Mouse (Mus musculus) hindbrain, embryonic 10.5 days (tissue): ENCODE results near the gene Adm2. TPM values are rescaled to one million over a fixed set of nuclear protein-coding genes. Genes with fewer than 3 reads are reported as not detected.

Experiments used
- DNase-seq: peaks from one replicate; pipeline ENCODE4 v3.0.0-alpha.2; 2017; ENCODE audit warnings: low spot score
- H3K27ac ChIP-seq: fragments of 300-500 bp; sonication (generic); 2 replicates; pipeline ENCODE4 v1.5.1; 2016; ENCODE audit warnings: mild to moderate bottlenecking, moderate library complexity
- H3K27me3 ChIP-seq: fragments of 300-500 bp; sonication (generic); 2 replicates; pipeline ENCODE4 v1.6.1; 2016; ENCODE audit warnings: mild to moderate bottlenecking; ENCODE audit not compliant: poor library complexity, insufficient read depth, severe bottlenecking
- H3K36me3 ChIP-seq: fragments of 300-500 bp; sonication (generic); 2 replicates; pipeline ENCODE4 v1.6.1; 2016; ENCODE audit warnings: mild to moderate bottlenecking, moderate library complexity
- H3K4me1 ChIP-seq: fragments of 300-500 bp; sonication (generic); replicated peaks from 2 replicates; pipeline ENCODE4 v1.6.1; 2016; ENCODE audit warnings: mild to moderate bottlenecking
- H3K4me3 ChIP-seq: fragments of 300-500 bp; sonication (generic); 2 replicates; pipeline ENCODE4 v1.5.1; 2016; ENCODE audit warnings: mild to moderate bottlenecking, moderate library complexity
- H3K9me3 ChIP-seq: fragments of 300-500 bp; sonication (generic); 2 replicates; pipeline ENCODE4 v1.6.1; 2016; ENCODE audit warnings: mild to moderate bottlenecking, moderate library complexity
- WGBS: fragments of 180-500 bp; shearing (Covaris S2); methylation state at CpG from one replicate; pipeline ENCODE4 v1.1.7; 2016; 5-methylcytosine and 5-hydroxymethylcytosine counted together
- polyA plus RNA-seq: library from polyadenylated mRNA; unstranded; fragments of >200 nt; fragmentation: Nextera tagmentation; extraction: Ambion mirVana; gene quantifications from 2 replicates; pipeline ENCODE4 v1.2.1, GENCODE M21; 2016

Adm2 gene
- polyA plus RNA-seq, 1 experiment from 2014 or later: 0.27 TPM

- Histone ChIP-seq H3K27ac (peak within 1 kb of the TSS; percentile 92), H3K4me1 (peaks cover 46% of the 10 kb centered on the region), H3K9me3 (no peaks in the 10 kb centered on the region), H3K4me3 (peak within 1 kb of the TSS; percentile 96), H3K36me3 (no peaks in the 10 kb centered on the region; the same call in 1 of the 2 replicates), H3K27me3 (no peaks in the 10 kb centered on the region)
- under 1% methylated on average over 37 of the region's 37 CpGs for WGBS
- DNase-seq: peak; percentile 97
Measured at GRCm38 (mm10) chr15:89315190-89315731, 7.3 kb upstream of the Adm2 start, which contains the start of gene Sbf1. TSS of gene Sbf1 (minus strand) at chr15:89315311.

GRCm38 (mm10) chr15:89316146-89316545 is 6.4 kb upstream of the Adm2 start:
- 0 out of 2 replicates have a peak, but pooled peaks cover 4% of the 10 kb centered on the region for H3K27me3 ChIP-seq
- peaks cover 39% of the 10 kb centered on the region for H3K4me1 ChIP-seq
- no peak overlapping the region for H3K4me3 ChIP-seq
- no peak overlapping the region for H3K27ac ChIP-seq
- H3K36me3 ChIP-seq: no peaks in the 10 kb centered on the region; the same call in 1 of the 2 replicates
- no peaks in the 10 kb centered on the region for H3K9me3 ChIP-seq
- WGBS: 61% methylated on average over 11 of the region's 11 CpGs
- peak; percentile 28 for DNase-seq

GRCm38 (mm10) chr15:89321264-89321663 is 1.3 kb upstream of the Adm2 start:
- no peak overlapping the region for H3K4me3 ChIP-seq
- no peaks in the 10 kb centered on the region for H3K9me3 ChIP-seq
- H3K4me1 ChIP-seq: peaks cover 9% of the 10 kb centered on the region
- no peak for DNase-seq
- peaks cover 26% of the 10 kb centered on the region for H3K27me3 ChIP-seq
- 86% methylated on average over 8 of the region's 8 CpGs for WGBS
- H3K36me3 ChIP-seq: no peaks in the 10 kb centered on the region
- no peak overlapping the region for H3K27ac ChIP-seq

GRCm38 (mm10) chr15:89323656-89324055 is 1.1 kb downstream of the Adm2 start:
- H3K4me1 ChIP-seq: peaks cover 9% of the 10 kb centered on the region
- no peak overlapping the region for H3K4me3 ChIP-seq
- H3K9me3 ChIP-seq: no peaks in the 10 kb centered on the region
- H3K27me3 ChIP-seq: peaks cover 26% of the 10 kb centered on the region
- 86% methylated on average over 4 of the region's 4 CpGs for WGBS
- no peaks in the 10 kb centered on the region for H3K36me3 ChIP-seq
- DNase-seq: no peak
- no peak overlapping the region for H3K27ac ChIP-seq

GRCm38 (mm10) chr15:89326441-89326840 is 3.9 kb downstream of the Adm2 start:
- 63% methylated on average over 5 of the region's 5 CpGs for WGBS
- H3K36me3 ChIP-seq: no peaks in the 10 kb centered on the region
- no peaks in the 10 kb centered on the region for H3K9me3 ChIP-seq
- H3K27me3 ChIP-seq: peaks cover 22% of the 10 kb centered on the region
- H3K4me3 ChIP-seq: no peak overlapping the region
- no peak overlapping the region for H3K27ac ChIP-seq
- no peak for DNase-seq
- H3K4me1 ChIP-seq: peaks cover 9% of the 10 kb centered on the region

GRCm38 (mm10) chr15:89334271-89334670 is 11.8 kb downstream of the Adm2 start, which contains the start of gene Miox:
TSS of gene Miox (plus strand) at chr15:89334398.
- no peaks in the 10 kb centered on the region for H3K4me1 ChIP-seq
- no peak for DNase-seq
- WGBS: 91% methylated on average over 7 of the region's 7 CpGs
- H3K4me3 ChIP-seq: no peak within 1 kb of the TSS
- H3K27ac ChIP-seq: no peak within 1 kb of the TSS
- no peaks in the 10 kb centered on the region for H3K27me3 ChIP-seq
- H3K9me3 ChIP-seq: no peaks in the 10 kb centered on the region
- no peaks in the 10 kb centered on the region for H3K36me3 ChIP-seq

GRCm38 (mm10) chr15:89334774-89335537 is 12.4 kb downstream of the Adm2 start:
- Histone ChIP-seq H3K36me3 (no peaks in the 10 kb centered on the region), H3K4me3 (no peak overlapping the region), H3K4me1 (no peaks in the 10 kb centered on the region), H3K27ac (no peak overlapping the region), H3K27me3 (no peaks in the 10 kb centered on the region), H3K9me3 (no peaks in the 10 kb centered on the region)
- DNase-seq: no peak
- 83% methylated on average over 17 of the region's 17 CpGs for WGBS

- Histone ChIP-seq H3K4me3 (no peak overlapping the region), H3K36me3 (no peaks in the 10 kb centered on the region), H3K27ac (no peak overlapping the region), H3K4me1 (no peaks in the 10 kb centered on the region), H3K9me3 (no peaks in the 10 kb centered on the region), H3K27me3 (no peaks in the 10 kb centered on the region)
- 88% methylated on average over 14 of the region's 14 CpGs for WGBS
- no peak for DNase-seq
Measured at GRCm38 (mm10) chr15:89336422-89336821, 13.9 kb downstream of the Adm2 start.

GRCm38 (mm10) chr15:89339696-89340095 is 17.2 kb downstream of the Adm2 start:
- no peaks in the 10 kb centered on the region for H3K9me3 ChIP-seq
- 87% methylated on average over 2 of the region's 2 CpGs for WGBS

GRCm38 (mm10) chr15:89340136-89340535 is 17.6 kb downstream of the Adm2 start:
- no peaks in the 10 kb centered on the region for H3K4me1 ChIP-seq
- no peak overlapping the region for H3K27ac ChIP-seq
- no peak overlapping the region for H3K4me3 ChIP-seq
- WGBS: 83% methylated on average over 3 of the region's 3 CpGs
- H3K36me3 ChIP-seq: no peaks in the 10 kb centered on the region
- no peak for DNase-seq
- H3K27me3 ChIP-seq: no peaks in the 10 kb centered on the region
- no peaks in the 10 kb centered on the region for H3K9me3 ChIP-seq

More at GRCm38 (mm10) chr15:89339696-89340095, 17.2 kb downstream of the Adm2 start:
- DNase-seq: no peak
- H3K27ac ChIP-seq: no peak overlapping the region
- H3K4me1 ChIP-seq: no peaks in the 10 kb centered on the region
- H3K27me3 ChIP-seq: no peaks in the 10 kb centered on the region
- no peak overlapping the region for H3K4me3 ChIP-seq
- H3K36me3 ChIP-seq: no peaks in the 10 kb centered on the region

GRCm38 (mm10) chr15:89341678-89342077 is 19.2 kb downstream of the Adm2 start:
- Histone ChIP-seq H3K9me3 (no peaks in the 10 kb centered on the region), H3K36me3 (no peaks in the 10 kb centered on the region), H3K4me1 (no peaks in the 10 kb centered on the region), H3K27me3 (no peaks in the 10 kb centered on the region), H3K4me3 (no peak overlapping the region), H3K27ac (no peak overlapping the region)
- no peak for DNase-seq
- 32% methylated on average over 1 of the region's 1 CpGs for WGBS

- no peaks in the 10 kb centered on the region for H3K9me3 ChIP-seq
- DNase-seq: no peak
- H3K27me3 ChIP-seq: no peaks in the 10 kb centered on the region
- no peak overlapping the region for H3K4me3 ChIP-seq
- H3K36me3 ChIP-seq: no peaks in the 10 kb centered on the region
- no peak overlapping the region for H3K27ac ChIP-seq
- WGBS: 86% methylated on average over 3 of the region's 3 CpGs
- no peaks in the 10 kb centered on the region for H3K4me1 ChIP-seq
Measured at GRCm38 (mm10) chr15:89343325-89343724, 20.8 kb downstream of the Adm2 start.

GRCm38 (mm10) chr15:89350447-89350846 is 27.9 kb downstream of the Adm2 start:
- Histone ChIP-seq H3K9me3 (no peaks in the 10 kb centered on the region), H3K4me3 (no peak overlapping the region), H3K27me3 (no peaks in the 10 kb centered on the region), H3K27ac (no peak overlapping the region), H3K4me1 (peaks cover 17% of the 10 kb centered on the region), H3K36me3 (peaks cover 44% of the 10 kb centered on the region)
- DNase-seq: no peak
- 82% methylated on average over 5 of the region's 5 CpGs for WGBS
